Mouse (Mus musculus): Measurements from ENCODE around the gene Rnf43.

The Rnf43 gene

DNA sequence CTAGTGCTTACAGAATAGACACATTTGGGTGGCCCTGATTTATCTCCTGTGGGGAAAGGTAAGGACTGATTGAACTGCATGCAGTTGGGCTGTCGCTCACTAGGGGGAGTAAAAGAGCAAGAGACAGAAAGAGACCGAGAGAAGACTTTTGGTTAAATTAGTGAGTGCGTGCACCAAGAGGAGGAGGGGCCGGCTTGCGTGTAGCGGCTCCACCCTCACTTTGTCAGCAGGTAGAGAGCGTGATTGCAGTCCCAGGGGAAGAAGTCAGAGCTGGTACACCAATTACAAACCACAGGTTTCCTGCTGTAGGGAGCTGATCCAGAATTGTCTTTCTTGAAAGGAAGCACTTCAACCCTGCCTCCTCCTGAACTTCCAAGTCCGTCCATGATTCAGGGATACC, at the start of gene Rnf43:
TSS of gene Rnf43 (plus strand) at position 316 of the 400 bp plus-strand sequence.
- peak; percentile 84 to 91 for DNase-seq (ENCODE audit: low read depth in 2 of 2, low spot score in 2 of 2)

DNA sequence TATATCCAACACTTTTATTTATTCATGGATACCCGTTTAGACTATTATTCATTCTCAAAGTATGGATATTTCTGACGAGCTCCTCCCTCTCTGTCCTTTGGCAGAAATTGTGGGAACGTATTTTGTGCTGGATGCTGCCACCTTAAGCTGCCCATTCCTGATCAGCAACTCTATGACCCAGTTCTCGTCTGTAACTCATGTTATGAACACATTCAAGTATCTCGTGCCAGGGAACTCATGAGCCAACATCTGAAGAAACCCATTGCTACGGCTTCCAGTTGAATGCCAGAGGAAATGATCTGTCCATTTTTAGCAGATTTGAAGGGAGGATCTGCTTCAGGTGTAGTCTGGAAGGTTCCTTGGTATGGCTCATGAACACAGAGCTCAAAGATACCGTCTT, 48.5 kb upstream of the Rnf43 start:
- no peak for DNase-seq (ENCODE audit: low read depth in 2 of 2, low spot score in 2 of 2)

DNA sequence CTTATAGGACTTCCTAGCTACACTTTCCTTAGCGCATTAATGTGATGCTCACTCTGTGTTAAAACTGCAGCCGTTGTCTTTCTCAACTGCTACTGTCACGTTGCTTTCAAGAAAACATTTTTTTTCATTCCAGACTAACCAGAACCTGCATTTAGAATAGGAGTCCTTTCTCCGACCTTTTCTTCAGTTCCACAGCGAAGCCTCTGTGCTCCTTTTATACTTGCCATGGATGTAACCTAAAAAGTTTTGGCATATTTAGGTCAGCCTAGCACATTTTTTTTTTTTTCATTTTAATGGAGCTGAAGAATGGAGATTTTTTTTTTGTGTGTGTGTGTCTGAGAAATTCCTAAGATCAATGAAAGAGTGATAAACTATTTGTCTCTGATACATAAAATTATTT, 47.0 kb upstream of the Rnf43 start:
- no peak for DNase-seq (ENCODE audit: low read depth in 2 of 2, low spot score in 2 of 2)

DNA sequence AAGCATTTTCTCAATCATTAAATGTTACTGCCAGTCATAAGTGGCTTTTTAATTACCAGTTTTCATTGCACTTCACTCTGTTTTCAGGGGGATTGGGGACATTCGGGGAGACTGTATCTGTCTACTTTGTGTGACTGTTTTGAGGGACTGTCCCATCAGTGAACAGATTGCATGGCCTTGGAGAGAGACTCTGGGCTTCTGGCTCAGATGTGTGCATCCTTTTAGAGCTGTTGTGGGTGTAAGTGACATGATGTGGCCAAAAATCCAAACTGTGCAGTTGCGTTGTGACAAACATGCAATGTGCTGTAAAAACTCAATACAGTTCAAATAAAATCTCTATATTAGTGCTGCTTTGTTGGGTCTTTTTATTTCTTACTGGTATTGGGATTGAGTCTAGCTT, 46.6 kb upstream of the Rnf43 start:
- DNase-seq (ENCODE audit: low read depth in 2 of 2, low spot score in 2 of 2) = no peak

DNA sequence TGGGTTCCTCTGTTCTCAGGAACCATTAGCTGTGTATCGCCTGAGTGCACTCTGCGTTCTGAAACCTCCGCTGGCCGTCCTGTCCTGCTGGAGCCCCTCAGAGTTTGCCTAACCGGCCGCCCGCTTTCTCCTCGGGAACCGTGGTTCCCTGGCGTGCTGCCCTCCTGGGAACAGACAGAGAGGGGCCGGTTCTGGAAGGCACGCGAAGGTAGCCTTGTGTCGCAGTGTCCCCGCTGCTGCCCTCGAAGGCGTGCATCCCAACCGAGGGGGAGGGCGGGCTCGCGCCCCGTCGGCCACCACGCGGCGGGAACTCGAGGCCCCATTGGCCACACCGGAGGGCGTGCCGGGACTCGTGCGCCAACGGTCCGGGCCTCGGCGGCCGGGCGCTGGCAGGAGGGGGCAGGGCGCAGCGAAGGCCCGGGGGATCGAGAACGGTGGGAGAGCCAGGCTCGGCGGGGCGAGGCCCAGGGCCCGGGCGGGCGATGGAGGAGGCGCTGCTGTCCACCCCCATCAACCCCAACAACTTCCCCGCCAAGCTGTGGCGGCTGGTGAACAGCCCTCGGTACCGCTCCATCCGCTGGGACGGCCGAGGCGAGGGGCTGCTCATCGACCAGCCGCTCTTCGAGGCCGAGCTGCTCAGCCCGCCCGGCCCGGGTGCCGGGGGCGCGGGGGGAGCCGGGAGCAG, 45.6 kb upstream of the Rnf43 start, which contains the start of gene Hsf5:
TSS of gene Hsf5 (plus strand) at position 375 of the 685 bp plus-strand sequence.
- DNase-seq (ENCODE audit: low read depth in 2 of 2, low spot score in 2 of 2) = no peak

DNA sequence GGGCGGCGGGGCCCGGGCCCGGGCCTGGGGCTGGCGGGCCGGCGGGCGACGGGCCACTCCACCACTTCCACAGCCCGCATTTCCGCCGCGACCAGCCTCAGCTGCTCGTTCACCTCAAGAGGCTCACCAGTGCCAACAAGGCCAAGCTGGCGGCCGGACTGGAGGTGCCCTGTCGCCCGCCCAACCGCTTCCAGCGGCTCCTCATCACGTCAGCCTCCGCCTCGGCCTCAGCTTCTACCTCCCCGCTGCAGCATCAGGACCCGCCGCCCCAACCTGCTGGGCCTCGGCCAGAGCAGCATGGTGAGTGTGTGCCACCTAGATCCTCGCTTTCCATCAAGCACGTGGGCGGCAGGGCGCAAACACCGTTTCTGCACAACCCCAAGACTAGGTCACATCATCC, 44.9 kb upstream of the Rnf43 start:
- DNase-seq (ENCODE audit: low read depth in 2 of 2, low spot score in 2 of 2) = no peak

DNA sequence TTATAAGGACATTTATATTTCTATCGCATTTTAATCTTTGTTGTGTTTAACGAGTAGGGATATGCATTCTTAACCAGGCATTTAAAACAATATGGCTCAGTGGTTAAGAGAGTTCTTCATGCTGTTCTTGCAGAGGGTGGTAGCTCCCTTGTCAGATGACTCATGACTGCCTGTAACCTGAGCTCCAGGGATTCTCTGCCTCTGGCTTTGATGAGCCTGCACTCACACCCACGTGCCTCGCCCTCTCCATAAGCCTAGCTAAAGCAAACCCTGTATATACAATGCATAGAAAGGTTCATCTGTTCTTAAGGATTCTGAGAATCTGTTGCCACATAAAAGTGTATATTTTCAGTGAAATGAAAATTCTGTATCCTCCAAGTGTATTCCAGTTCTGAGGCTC, 39.4 kb upstream of the Rnf43 start:
- DNase-seq (ENCODE audit: low read depth in 2 of 2, low spot score in 2 of 2) = no peak

DNA sequence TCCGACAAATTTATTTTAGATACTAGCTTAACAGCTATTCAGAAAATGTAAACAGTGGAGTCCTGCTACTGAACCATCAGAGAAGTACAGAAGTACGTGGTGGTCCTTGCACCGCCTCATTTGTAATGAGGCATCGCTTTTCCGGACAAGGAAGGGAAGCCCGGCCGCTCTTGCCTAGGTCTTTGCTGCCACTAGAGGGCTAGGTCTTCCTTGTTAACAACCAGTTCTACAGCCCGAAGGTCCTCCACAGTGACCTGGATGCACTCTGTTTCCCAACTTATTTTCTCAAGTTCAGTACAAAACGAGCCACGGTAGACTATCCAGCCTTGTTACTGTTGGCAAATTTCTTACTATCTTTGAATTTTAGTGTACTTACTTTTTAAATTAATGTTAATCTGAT, 32.7 kb upstream of the Rnf43 start:
- DNase-seq (ENCODE audit: low read depth in 2 of 2, low spot score in 2 of 2) = peak in 1 of 2 experiments; percentile 31

DNA sequence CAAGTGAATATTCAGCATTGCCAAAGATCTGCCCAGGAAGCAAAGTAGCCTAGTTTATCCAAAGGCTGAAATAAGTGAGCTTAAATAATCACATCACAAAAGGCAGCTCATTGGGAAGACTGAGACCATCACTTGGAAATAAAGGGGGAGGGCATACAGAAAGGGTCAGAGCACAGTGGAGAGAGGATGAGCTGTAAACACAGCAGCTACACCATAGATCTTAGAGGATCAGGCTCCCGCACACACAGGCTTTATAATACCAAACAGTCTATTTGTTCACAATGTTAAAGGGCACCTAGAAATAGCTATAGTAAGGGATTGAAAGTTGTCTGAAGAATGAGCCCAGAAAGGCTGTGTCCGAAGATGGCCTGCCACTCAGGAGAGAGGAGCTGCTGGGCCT, 23.7 kb upstream of the Rnf43 start:
- no peak for DNase-seq (ENCODE audit: low read depth in 2 of 2, low spot score in 2 of 2)

DNA sequence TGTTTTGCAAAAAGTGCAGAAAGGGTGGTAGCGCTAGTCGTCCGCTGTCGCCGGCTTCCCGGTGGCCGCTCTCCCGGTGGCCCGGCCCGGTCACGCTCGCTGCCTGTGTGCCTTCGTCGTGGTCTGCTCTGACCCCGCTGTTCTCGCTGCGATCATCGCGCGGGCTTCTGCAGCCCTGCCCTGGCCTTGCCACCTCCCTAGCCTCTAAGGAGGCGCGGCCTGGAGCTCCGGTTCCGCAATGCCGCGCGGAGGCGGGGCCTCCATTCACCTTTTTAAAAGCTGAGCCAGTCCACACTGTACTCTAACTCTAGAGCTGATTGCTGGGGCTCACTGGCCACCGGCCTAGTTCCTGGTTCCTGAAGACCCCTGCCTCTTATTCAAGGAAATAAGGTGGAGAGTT, 23.3 kb upstream of the Rnf43 start:
- peak in 1 of 2 experiments; percentile 3 for DNase-seq (ENCODE audit: low read depth in 2 of 2, low spot score in 2 of 2)

DNA sequence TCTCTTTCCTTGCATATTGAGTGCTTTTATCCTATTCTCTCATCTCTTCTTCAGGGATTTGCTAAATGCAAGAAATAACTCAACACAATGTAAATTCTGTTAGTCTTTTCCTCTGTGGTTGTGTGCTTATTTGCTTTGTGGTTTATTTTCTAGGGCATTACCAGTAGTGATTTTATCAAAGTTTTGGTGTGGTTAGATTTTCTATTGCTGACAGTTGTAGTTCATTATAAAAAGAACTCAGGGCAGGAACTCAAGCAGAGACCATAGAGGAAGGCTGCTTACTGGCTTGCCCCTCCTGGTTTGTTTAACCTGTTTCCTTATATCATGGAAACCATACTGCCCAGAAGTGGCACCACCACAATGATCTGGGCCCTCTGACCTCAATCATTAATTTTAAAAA, 19.7 kb upstream of the Rnf43 start:
- no peak for DNase-seq (ENCODE audit: low read depth in 2 of 2, low spot score in 2 of 2)

DNA sequence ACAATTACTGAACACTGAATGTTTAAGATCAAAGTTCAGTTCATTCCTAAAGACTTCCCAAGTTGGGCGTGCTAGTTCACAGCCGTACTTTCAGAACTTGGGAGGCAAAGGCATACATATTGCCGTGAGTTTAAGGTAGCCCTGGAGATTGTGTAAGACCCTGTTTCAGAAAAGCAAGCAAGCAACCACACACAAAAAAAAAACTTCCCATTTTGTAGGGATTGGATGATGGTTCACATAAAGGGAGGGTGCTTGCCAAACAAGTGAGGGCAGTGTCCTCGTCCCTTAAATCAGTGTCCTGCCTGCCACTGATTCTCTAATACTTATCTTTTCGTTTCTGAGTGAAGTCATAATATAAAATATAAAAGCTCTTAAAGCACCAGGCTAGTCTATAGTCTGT, 7.8 kb upstream of the Rnf43 start:
- DNase-seq (ENCODE audit: low read depth in 2 of 2, low spot score in 2 of 2) = no peak

DNA sequence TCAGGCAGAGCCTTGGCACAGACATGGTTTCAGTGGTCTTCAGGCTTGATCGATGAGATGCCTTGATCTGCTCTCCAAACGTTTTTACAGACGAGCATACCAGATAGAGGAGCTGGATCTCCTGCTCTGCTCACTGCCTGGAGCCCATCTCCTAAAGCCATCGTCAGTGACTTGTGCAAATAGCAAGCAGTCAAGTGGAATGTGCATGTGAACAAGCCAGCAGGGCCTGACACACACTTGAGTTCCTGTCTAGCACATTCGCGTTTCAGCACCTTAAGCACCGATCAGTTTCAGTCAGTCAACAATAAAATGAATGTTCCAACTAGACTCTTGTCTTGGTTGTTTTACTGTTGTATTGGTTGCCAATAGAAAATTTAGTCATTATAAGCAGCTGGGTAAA, 3.3 kb upstream of the Rnf43 start:
- no peak for DNase-seq (ENCODE audit: low read depth in 2 of 2, low spot score in 2 of 2)

DNA sequence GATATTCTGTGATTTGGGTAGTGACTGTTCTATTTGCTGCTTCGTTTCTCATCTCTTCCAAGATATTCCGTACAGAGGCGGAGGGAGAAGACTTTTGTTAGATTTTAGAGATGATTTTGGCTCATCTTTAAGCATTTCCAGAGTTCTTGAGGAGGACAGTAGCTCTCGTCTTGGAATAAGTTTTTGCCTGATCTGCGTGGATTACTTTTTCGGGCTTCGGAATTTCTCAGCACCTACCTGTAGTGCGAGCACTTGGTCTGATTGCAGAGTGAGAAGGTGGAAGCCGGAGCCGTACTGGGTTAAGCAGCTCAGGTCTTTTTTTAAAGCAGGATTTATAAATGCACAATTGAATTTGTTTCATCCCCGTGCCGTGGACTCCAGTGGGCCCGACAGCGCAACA, 300 bp downstream of the Rnf43 start:
- no peak for DNase-seq (ENCODE audit: low read depth in 2 of 2, low spot score in 2 of 2)

DNA sequence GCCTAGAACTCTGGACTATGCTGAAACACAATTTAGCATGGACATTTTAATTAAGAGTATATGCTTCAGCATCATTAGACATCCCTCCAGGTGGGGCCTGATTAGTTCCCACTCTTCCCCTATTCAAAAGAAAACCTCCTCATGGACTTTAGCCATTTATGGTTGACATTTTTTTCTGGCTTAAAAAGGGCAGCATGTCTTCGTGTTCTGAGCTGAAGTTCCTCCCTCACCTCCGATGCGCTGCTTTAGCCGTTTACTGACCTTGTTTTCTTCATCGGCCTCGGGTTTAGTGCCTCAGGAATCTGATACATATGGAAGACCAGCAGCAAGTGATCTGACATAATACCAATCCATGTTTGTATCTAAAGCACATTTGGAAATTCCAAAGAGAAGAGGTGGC, 1.4 kb downstream of the Rnf43 start:
- DNase-seq (ENCODE audit: low read depth in 2 of 2, low spot score in 2 of 2) = no peak

DNA sequence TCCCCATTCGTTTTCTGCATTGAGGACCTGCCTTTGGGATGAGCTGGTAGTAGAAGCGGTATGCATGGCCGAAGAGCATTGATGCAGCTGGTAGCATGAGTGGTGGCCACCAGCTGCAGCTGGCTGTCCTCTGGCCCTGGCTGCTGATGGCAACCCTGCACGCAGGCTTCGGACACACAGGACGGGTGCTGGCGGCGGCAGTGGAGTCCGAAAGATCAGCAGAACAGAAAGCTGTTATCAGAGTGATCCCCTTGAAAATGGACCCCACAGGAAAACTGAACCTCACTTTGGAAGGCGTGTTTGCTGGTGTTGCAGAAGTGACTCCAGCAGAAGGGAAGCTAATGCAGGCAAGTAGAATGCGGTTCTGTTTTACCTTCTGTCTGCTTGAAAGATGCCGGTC, 2.0 kb downstream of the Rnf43 start:
- no peak for DNase-seq (ENCODE audit: low read depth in 2 of 2, low spot score in 2 of 2)

DNA sequence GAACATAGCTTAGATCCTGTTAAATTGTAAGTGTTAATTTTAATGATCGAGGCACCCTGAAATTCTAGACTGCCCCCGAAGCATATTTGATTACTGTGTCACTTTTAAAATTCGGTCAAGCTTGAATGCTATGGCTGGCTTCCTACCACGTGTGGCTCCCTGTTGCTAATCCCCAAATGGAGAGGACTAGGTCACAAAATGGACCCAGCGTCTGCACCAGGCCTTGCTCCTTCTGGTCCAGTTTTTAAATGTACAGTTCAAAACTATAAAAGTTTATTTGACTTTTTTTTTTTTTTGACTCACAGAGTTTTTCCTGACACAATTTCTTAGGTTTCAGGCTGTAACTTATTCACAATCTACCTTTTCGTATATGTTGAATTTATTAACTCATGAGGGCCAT, 2.7 kb downstream of the Rnf43 start:
- no peak for DNase-seq (ENCODE audit: low read depth in 2 of 2, low spot score in 2 of 2)

DNA sequence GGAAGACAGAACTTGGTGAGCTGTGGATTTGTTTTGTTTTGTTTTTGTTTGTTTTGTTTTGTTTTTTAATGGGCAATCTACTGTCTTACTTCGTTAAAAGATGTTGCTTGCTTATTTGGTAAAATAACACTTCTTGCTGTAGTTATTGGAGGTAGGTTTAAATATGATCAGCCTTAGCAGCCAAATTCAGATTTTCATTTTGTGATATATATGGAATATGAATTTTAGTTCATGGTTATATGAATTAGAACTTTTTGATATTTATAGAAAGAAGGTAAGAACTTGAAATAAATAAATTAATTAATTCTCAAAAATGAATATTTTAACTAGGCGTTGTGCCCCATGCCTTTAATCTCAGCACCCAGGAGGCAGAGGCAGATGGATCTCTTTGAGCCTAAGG, 3.1 kb downstream of the Rnf43 start:
- no peak for DNase-seq (ENCODE audit: low read depth in 2 of 2, low spot score in 2 of 2)

DNA sequence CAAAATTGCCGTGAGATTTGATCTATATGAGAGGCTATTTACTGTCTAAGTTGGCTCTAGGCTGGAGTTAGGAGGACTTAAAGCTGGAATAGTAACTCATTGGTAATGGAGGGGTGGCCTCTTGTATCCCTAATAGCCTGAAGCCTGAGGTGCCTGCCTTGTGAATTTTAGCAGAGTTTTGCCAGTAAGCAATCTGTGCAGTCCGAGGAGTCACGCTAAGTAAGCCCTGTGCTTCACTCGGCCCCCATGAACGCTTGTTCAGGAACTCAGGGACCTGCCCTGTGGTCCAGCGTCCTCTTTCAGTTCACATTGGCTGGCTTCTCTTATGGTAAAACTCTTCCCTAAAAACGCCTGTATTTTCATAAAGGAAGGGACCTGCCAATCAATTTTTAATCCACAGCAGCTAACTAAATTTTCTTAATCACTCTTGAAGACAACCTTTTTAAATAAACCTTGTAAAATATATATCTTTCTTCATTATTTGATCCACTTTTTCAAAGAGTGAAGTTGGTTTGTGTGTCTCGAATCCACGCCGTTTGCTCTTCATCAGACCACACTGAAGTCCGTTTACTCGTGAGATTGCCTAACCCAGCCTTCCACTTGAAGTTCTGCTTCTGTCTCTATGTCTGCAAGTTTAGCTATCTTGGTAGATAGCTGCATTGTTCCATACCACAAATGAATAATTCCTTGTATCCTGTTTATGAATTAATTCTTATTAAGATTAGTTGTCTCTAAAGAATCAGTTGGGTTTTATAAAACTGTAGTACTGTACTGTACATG, 3.9 kb downstream of the Rnf43 start:
- DNase-seq (ENCODE audit: low read depth in 2 of 2, low spot score in 2 of 2) = no peak

DNA sequence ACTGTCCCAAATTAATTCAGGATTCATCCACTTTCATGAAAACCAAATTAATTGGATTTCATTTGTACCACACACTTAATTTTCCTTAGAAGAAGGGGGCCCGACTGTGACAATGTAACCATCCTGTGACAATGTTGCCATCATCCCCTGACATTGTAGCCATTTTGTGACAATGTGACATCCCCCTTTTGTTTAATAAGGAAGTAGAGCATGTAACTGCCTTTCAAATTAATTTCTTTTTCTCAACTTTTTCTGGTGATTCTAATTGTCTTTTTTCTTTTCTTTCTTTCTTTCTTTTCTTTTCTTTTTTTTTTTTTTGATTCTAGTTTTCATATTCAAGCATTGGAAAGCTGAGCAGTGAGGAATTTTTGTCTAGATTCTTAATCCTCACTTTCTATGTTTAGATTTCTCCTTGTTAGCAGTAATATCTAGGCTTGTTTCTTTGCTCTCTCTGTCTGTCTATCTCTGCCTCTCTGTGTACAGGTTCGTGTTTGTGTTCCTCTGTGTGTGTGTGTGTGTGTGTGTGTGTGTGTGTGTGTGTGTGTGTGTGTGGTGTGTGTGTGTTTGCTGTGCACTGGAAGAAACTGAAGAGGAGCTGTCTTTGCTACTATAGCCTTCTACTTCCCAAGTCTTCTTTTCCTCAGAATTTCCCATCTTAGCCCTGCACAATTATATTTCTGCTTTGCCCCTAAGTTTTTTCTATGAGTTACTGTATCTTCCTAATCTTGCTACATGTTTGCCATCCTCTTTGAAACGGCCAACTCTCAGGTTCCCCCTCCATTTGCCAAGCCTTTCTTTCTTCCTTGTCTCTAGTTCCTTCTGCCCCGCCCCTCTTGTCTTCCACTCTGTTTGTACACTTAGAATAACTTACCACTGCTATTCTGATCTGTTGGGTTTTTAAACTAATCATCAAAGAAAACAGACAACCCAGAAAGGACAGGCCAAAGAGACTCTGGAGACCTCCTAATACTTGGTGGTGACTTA, 4.9 kb downstream of the Rnf43 start:
- DNase-seq (ENCODE audit: low read depth in 2 of 2, low spot score in 2 of 2) = no peak

DNA sequence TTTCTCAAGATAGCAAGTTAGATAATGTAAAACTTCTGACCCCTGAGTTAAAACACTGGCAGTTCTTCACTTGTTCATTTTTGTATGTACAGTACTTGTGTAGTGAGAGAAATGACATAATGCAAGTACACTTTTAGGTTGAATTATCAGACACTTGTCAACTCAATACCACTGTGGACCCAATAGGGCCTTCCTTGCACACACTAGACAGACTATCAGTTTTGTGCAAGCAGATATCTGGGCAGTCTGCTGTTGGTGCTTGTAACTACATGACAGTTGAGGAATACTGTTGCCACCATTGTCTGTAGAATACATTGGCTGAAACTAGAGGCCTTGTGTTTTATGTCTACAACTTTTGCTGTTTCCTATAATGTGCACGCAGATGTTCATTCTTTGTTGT, 10.8 kb downstream of the Rnf43 start:
- DNase-seq (ENCODE audit: low read depth in 2 of 2, low spot score in 2 of 2) = no peak

DNA sequence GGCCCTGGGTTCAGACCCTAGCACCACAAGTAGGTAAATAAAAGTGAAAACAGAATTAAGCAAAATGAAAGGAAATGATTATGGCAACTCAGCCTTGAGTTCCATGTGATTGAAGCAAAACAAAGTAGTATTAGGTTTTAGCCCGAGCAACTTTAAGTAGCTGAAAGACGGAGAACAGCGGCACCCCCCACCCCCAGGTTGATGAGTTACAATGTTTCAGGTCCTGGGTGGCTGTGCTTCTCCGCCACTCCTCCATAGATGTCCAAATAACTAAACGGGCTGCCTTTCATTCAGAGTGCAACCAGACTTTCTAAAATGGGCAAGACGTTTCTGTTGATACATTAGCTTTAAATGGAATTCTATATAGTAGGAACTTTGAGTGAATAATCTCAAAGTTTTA, 13.1 kb downstream of the Rnf43 start:
- DNase-seq (ENCODE audit: low read depth in 2 of 2, low spot score in 2 of 2) = no peak
